Mouse (Mus musculus) ES-Bruce4 (cell line): ENCODE measurements around the gene Aldh8a1.

ENCODE experiments used
- CTCF ChIP-seq: IDR thresholded peaks from one replicate; pipeline ENCODE4 v1.8.1; 2011; ENCODE audit warnings: low read depth, low read length
- EP300 ChIP-seq: IDR thresholded peaks from 2 replicates; pipeline ENCODE4 v1.6.1; 2011; ENCODE audit warnings: low read depth, low read length; ENCODE audit not compliant: insufficient read depth
- POLR2A ChIP-seq: IDR thresholded peaks from one replicate; pipeline ENCODE4 v1.8.1; 2011; ENCODE audit warnings: low read length; ENCODE audit not compliant: insufficient read depth

DNA sequence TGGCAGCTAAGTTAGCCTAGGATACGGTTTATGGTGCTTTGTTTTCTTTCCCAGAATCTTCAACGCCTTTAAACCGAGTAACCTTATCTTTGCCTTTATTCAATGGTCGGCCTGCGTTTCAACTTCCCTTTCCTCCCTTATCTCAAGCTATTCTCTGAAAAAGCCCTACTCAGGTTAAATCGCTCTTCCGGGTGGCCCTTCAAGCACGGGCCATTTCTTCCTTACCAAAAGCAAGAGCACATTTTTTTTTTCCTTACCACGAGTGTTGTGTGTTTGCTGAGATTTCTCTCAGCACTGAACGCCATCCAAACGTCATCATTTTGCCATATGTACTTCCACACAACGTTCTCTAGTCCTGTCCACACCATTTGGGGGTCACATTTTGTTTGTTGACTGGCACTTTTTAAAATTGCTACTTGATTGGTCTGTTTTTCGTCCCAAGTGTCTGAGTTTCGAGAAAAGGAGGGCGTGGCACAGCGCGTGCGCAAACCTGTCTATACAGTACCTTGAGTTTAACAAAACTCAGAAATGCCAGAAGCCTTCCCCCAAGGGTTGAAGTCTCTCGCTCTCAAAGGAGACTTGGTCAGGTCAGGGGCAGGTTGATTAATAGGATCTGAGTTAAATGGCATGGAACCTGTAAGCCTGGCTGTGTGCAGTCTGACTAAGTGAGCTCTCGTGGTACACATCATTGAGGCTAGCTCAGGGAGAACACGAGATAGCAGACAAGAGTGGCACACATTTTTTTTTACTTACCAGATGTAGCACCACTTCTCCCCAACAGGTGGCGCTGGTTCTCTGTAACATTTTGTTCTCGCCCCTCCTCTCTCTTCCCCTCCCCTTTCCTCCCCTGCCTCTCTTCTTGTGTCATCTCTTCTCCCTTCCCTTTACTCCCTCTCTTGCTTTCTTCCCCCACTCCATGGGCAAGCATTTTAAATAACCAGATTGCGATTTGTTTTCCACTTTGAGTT is 43.6 kb downstream of the Aldh8a1 start:
- TF ChIP-seq POLR2A (no peak), CTCF (peak; percentile 60), EP300 (no peak)
